Mouse (Mus musculus) MEL (cell line): ENCODE results near the gene Gpd2. TPM values are rescaled to one million over a fixed set of nuclear protein-coding genes. Genes with fewer than 3 reads are reported as not detected.

Source experiments
- DNase-seq: peaks from one replicate; pipeline ENCODE4 v3.0.0; 2011; ENCODE audit warnings: low read depth, low spot score
- H3K27ac ChIP-seq: 2 replicates; pipeline ENCODE4 v1.5.1; 2012; ENCODE audit warnings: low read depth, mild to moderate bottlenecking, control low read depth, low read length, moderate library complexity; ENCODE audit not compliant: control insufficient read depth
- H3K27me3 ChIP-seq, 2 experiments: fragments of 150-350 bp in 1 of 2; sonication (generic) in 1 of 2; 2 replicates each; pipeline ENCODE4 v1.6.1; 2012; ENCODE audit warnings: low read length in 2 of 2, mild to moderate bottlenecking in 2 of 2, improper control_type of control experiment in 1 of 2, moderate library complexity in 1 of 2; ENCODE audit not compliant: insufficient read depth in 2 of 2, control insufficient read depth in 1 of 2
- H3K36me3 ChIP-seq, 2 experiments: 2 replicates each; pipeline ENCODE4 v1.6.1; 2012 to 2014; ENCODE audit warnings: low read length in 2 of 2, improper control_type of control experiment in 1 of 2, inconsistent platforms in 1 of 2, mild to moderate bottlenecking in 1 of 2; ENCODE audit not compliant: insufficient read depth in 2 of 2, control insufficient read depth in 1 of 2
- H3K4me1 ChIP-seq, 2 experiments: fragments of 150-350 bp in 1 of 2; sonication (generic) in 1 of 2; 2 replicates each; pipeline ENCODE4 v1.6.1; 2012; ENCODE audit warnings: low read length in 2 of 2, improper control_type of control experiment in 1 of 2, mild to moderate bottlenecking in 1 of 2; ENCODE audit not compliant: insufficient read depth in 2 of 2, control insufficient read depth in 1 of 2
- H3K4me3 ChIP-seq, 2 experiments: fragments of 150-350 bp in 1 of 2; sonication (generic) in 1 of 2; 2 replicates each; pipeline ENCODE4 v1.5.1; 2012; ENCODE audit warnings: low read depth in 2 of 2, low read length in 2 of 2, mild to moderate bottlenecking in 2 of 2, moderate library complexity in 2 of 2, control low read depth in 1 of 2, improper control_type of control experiment in 1 of 2; ENCODE audit not compliant: control insufficient read depth in 1 of 2, insufficient read depth in 1 of 2
- H3K79me2 ChIP-seq: 2 replicates; pipeline ENCODE4 v1.6.1; 2012; ENCODE audit warnings: mild to moderate bottlenecking, low read length, moderate library complexity; ENCODE audit not compliant: control insufficient read depth, poor library complexity, insufficient read depth
- H3K9ac ChIP-seq: 2 replicates; pipeline ENCODE4 v1.6.1; 2012; ENCODE audit warnings: low read depth, mild to moderate bottlenecking, control low read depth, low read length, moderate library complexity; ENCODE audit not compliant: control insufficient read depth, poor library complexity, severe bottlenecking
- H3K9me3 ChIP-seq: fragments of 150-350 bp; sonication (generic); replicated peaks from 2 replicates; pipeline ENCODE4 v1.6.1; 2012; ENCODE audit warnings: mild to moderate bottlenecking, low read length, improper control_type of control experiment, moderate library complexity; ENCODE audit not compliant: insufficient read depth
- BHLHE40 ChIP-seq: IDR thresholded peaks from 2 replicates; pipeline ENCODE4 v1.6.1; 2012; ENCODE audit warnings: low read depth, mild to moderate bottlenecking, inconsistent platforms, low read length, improper control_type of control experiment, borderline replicate concordance
- CHD2 ChIP-seq: IDR thresholded peaks from 2 replicates; pipeline ENCODE4 v1.6.1; 2011; ENCODE audit warnings: low read length, improper control_type of control experiment
- ELF1 ChIP-seq: IDR thresholded peaks from 2 replicates; pipeline ENCODE4 v1.6.1; 2014; ENCODE audit warnings: low read depth, mild to moderate bottlenecking, inconsistent platforms, low read length, improper control_type of control experiment, moderate library complexity
- GABPA ChIP-seq: IDR thresholded peaks from 2 replicates; pipeline ENCODE4 v1.6.1; 2012; ENCODE audit warnings: low read depth, mild to moderate bottlenecking, inconsistent platforms, low read length, improper control_type of control experiment, moderate library complexity
- GATA1 ChIP-seq: IDR thresholded peaks from 2 replicates; pipeline ENCODE4 v1.6.1; 2011; ENCODE audit warnings: low read depth, low read length, improper control_type of control experiment
- HCFC1 ChIP-seq: IDR thresholded peaks from 2 replicates; pipeline ENCODE4 v1.6.1; 2012; ENCODE audit warnings: low read depth, mild to moderate bottlenecking, inconsistent platforms, low read length, improper control_type of control experiment, moderate library complexity
- JUND ChIP-seq: IDR thresholded peaks from 2 replicates; pipeline ENCODE4 v1.6.1; 2011; ENCODE audit warnings: low read depth, mild to moderate bottlenecking, improper control_type of control experiment, low read length
- KAT2A ChIP-seq: conservative IDR thresholded peaks from 2 replicates; pipeline ENCODE4 v1.6.1; 2012; ENCODE audit warnings: low read depth, low read length, improper control_type of control experiment, inconsistent platforms
- MAFK ChIP-seq: IDR thresholded peaks from 2 replicates; pipeline ENCODE4 v1.6.1; 2011; ENCODE audit warnings: low read depth, mild to moderate bottlenecking, low read length, improper control_type of control experiment, borderline replicate concordance
- MAZ ChIP-seq: IDR thresholded peaks from 2 replicates; pipeline ENCODE4 v1.6.1; 2012; ENCODE audit warnings: low read depth, mild to moderate bottlenecking, inconsistent platforms, low read length, improper control_type of control experiment
- MEF2A ChIP-seq: IDR thresholded peaks from 2 replicates; pipeline ENCODE4 v1.6.1; 2014; ENCODE audit warnings: low read depth, mild to moderate bottlenecking, inconsistent platforms, low read length, improper control_type of control experiment; ENCODE audit not compliant: poor library complexity, insufficient replicate concordance, severe bottlenecking; ENCODE audit errors: extremely low read depth
- MXI1 ChIP-seq: IDR thresholded peaks from 2 replicates; pipeline ENCODE4 v1.6.1; 2011; ENCODE audit warnings: mild to moderate bottlenecking, low read depth, low read length, improper control_type of control experiment
- MYB ChIP-seq: IDR thresholded peaks from 2 replicates; pipeline ENCODE4 v1.6.1; 2011; ENCODE audit warnings: mild to moderate bottlenecking, low read depth, low read length, improper control_type of control experiment
- MYC ChIP-seq: IDR thresholded peaks from 2 replicates; pipeline ENCODE4 v1.6.1; 2011; ENCODE audit warnings: low read depth, mild to moderate bottlenecking, low read length, improper control_type of control experiment, moderate library complexity
- NELFE ChIP-seq: IDR thresholded peaks from 2 replicates; pipeline ENCODE4 v1.6.1; 2011; ENCODE audit warnings: low read depth, low read length, improper control_type of control experiment
- NRF1 ChIP-seq: IDR thresholded peaks from 2 replicates; pipeline ENCODE4 v1.6.1; 2014; ENCODE audit warnings: low read depth, mild to moderate bottlenecking, inconsistent platforms, low read length, improper control_type of control experiment, moderate library complexity; ENCODE audit not compliant: poor library complexity, insufficient read depth, severe bottlenecking
- POLR2A ChIP-seq, 2 experiments: IDR thresholded peaks; 2 replicates each; pipeline ENCODE4 v1.6.1; 2011 to 2012; ENCODE audit warnings: low read length in 2 of 2, mild to moderate bottlenecking in 2 of 2, control low read depth in 1 of 2, improper control_type of control experiment in 1 of 2, low read depth in 1 of 2, moderate library complexity in 1 of 2; ENCODE audit not compliant: control insufficient read depth in 1 of 2, insufficient read depth in 1 of 2, poor library complexity in 1 of 2
- POLR2AphosphoS2 ChIP-seq: IDR thresholded peaks from 2 replicates; pipeline ENCODE4 v1.6.1; 2011; ENCODE audit warnings: low read length, improper control_type of control experiment
- POLR2AphosphoS5 ChIP-seq: IDR thresholded peaks from 2 replicates; pipeline ENCODE4 v1.6.1; 2012; ENCODE audit warnings: low read depth, borderline replicate concordance, mild to moderate bottlenecking, inconsistent platforms, low read length, moderate library complexity, mixed read lengths
- RAD21 ChIP-seq: IDR thresholded peaks from 2 replicates; pipeline ENCODE4 v1.6.1; 2011; ENCODE audit warnings: mild to moderate bottlenecking, low read depth, low read length, improper control_type of control experiment
- RCOR1 ChIP-seq: IDR thresholded peaks from 2 replicates; pipeline ENCODE4 v1.6.1; 2012; ENCODE audit warnings: low read depth, mild to moderate bottlenecking, inconsistent platforms, low read length, improper control_type of control experiment
- SMC3 ChIP-seq: IDR thresholded peaks from 2 replicates; pipeline ENCODE4 v1.6.1; 2011; ENCODE audit warnings: low read depth, low read length, improper control_type of control experiment
- TBP ChIP-seq: IDR thresholded peaks from 2 replicates; pipeline ENCODE4 v1.8.0; 2011; ENCODE audit warnings: low read depth, low read length, improper control_type of control experiment
- UBTF ChIP-seq: IDR thresholded peaks from 2 replicates; pipeline ENCODE4 v1.6.1; 2012; ENCODE audit warnings: low read depth, mild to moderate bottlenecking, inconsistent platforms, low read length, improper control_type of control experiment, moderate library complexity, borderline replicate concordance; ENCODE audit not compliant: insufficient read depth
- USF2 ChIP-seq, 2 experiments: IDR thresholded peaks; 2 replicates each; pipeline ENCODE4 v1.6.1; 2011 to 2012; ENCODE audit warnings: improper control_type of control experiment in 2 of 2, low read length in 2 of 2, borderline replicate concordance in 1 of 2, inconsistent platforms in 1 of 2, low read depth in 1 of 2, mild to moderate bottlenecking in 1 of 2; ENCODE audit not compliant: insufficient read depth in 1 of 2
- ZC3H11A ChIP-seq: IDR thresholded peaks from 2 replicates; pipeline ENCODE4 v1.6.1; 2012; ENCODE audit warnings: low read depth, mild to moderate bottlenecking, inconsistent platforms, low read length, improper control_type of control experiment
- ZKSCAN1 ChIP-seq: IDR thresholded peaks from 2 replicates; pipeline ENCODE4 v1.6.1; 2012; ENCODE audit warnings: low read depth, mild to moderate bottlenecking, inconsistent platforms, low read length, improper control_type of control experiment, moderate library complexity
- ZMIZ1 ChIP-seq: IDR thresholded peaks from 2 replicates; pipeline ENCODE4 v1.6.1; 2012; ENCODE audit warnings: low read depth, mild to moderate bottlenecking, inconsistent platforms, low read length, improper control_type of control experiment, moderate library complexity
- polyA plus RNA-seq, 2 experiments: library from polyadenylated mRNA; stranded (reverse) in 1 of 2; unstranded in 1 of 2; fragments of >175 nt in 1 of 2; fragments of >200 nt in 1 of 2; gene quantifications; 2 replicates each; pipeline versions ENCODE4 v1.2.1 to v1.2.4; 2012; ENCODE audit warnings: low replicate concordance in 2 of 2, low read depth in 1 of 2; ENCODE audit not compliant: insufficient read length in 2 of 2, insufficient read depth in 1 of 2, missing spikeins in 1 of 2
- total RNA-seq: library from RNA; depleted of rRNA; stranded (reverse); fragments of 300-350 nt; gene quantifications from 2 replicates; pipeline ENCODE4 v1.2.3, GENCODE M21; 2012

The Gpd2 gene
- total and polyA plus RNA-seq, 3 experiments: 16.9 to 72.8 (median 24.6) TPM

- Histone ChIP-seq H3K9ac (no peak overlapping the region), H3K79me2 (no peaks in the 10 kb centered on the region), H3K36me3 (no peaks in the 10 kb centered on the region; a peak in 1 of 4 replicates), H3K27ac (no peak overlapping the region), H3K4me3 (no peak overlapping the region), H3K9me3 (no peaks in the 10 kb centered on the region), H3K4me1 (no peaks in the 10 kb centered on the region), H3K27me3 (no peaks in the 10 kb centered on the region)
- no peak for DNase-seq
- TF ChIP-seq JUND: no peak
- no peak for TF ChIP-seq SMC3
- no peak for TF ChIP-seq RAD21
- TF ChIP-seq MXI1: no peak
- no peak for TF ChIP-seq HCFC1
- no peak for TF ChIP-seq ZC3H11A
- TF ChIP-seq MEF2A: no peak
- TF ChIP-seq NELFE: no peak
- no peak for TF ChIP-seq TBP
- no peak for TF ChIP-seq MAZ
- no peak for TF ChIP-seq GABPA
- no peak for TF ChIP-seq MAFK
- no peak for TF ChIP-seq USF2 (IDR thresholded peaks at IDR 0.05; ENCODE audit: borderline replicate concordance in 1 of 2, insufficient read depth in 1 of 2, low read depth in 1 of 2, low read length in 2 of 2)
- TF ChIP-seq CHD2: no peak
- TF ChIP-seq MYB: no peak
- TF ChIP-seq MYC: no peak
- no peak for TF ChIP-seq BHLHE40
- TF ChIP-seq KAT2A: no peak
- no peak for TF ChIP-seq NRF1
Observed at GRCm38 (mm10) chr2:57342910-57343309, 105.5 kb downstream of the Gpd2 start.

- Histone ChIP-seq H3K36me3 (peaks cover 0 to 8% of the 10 kb centered on the region in 2 experiments; a peak in 3 of 4 replicates), H3K27me3 (no peaks in the 10 kb centered on the region), H3K9me3 (no peaks in the 10 kb centered on the region), H3K79me2 (no peaks in the 10 kb centered on the region), H3K4me3 (no peak overlapping the region), H3K9ac (no peak overlapping the region), H3K27ac (peak overlapping the region; percentile 8; the same call in 1 of the 2 replicates), H3K4me1 (peaks cover 3 to 8% of the 10 kb centered on the region in 2 experiments; a peak in 3 of 4 replicates)
- DNase-seq: peak; percentile 94
- TF ChIP-seq POLR2AphosphoS2: no peak
- peak; percentile 97 for TF ChIP-seq GATA1
- TF ChIP-seq CHD2: no peak
- no peak for TF ChIP-seq MAZ
- no peak for TF ChIP-seq MEF2A
- TF ChIP-seq MYC: peak; percentile 88
- no peak for TF ChIP-seq POLR2AphosphoS5
- no peak for TF ChIP-seq ZKSCAN1
- TF ChIP-seq USF2 (IDR thresholded peaks at IDR 0.05; ENCODE audit: borderline replicate concordance in 1 of 2, insufficient read depth in 1 of 2, low read depth in 1 of 2, low read length in 2 of 2): no peak
- TF ChIP-seq POLR2A (IDR thresholded peaks at IDR 0.05; ENCODE audit: control insufficient read depth in 1 of 2, insufficient read depth in 1 of 2, low read depth in 1 of 2, low read length in 2 of 2, poor library complexity in 1 of 2): no peak
- no peak for TF ChIP-seq KAT2A
- TF ChIP-seq UBTF: no peak
- TF ChIP-seq ZMIZ1: no peak
- peak; percentile 96 for TF ChIP-seq MXI1
- TF ChIP-seq HCFC1: no peak
- no peak for TF ChIP-seq SMC3
- peak; percentile 92 for TF ChIP-seq RCOR1
- TF ChIP-seq BHLHE40: no peak; the same call in 1 of the 2 replicates
- no peak for TF ChIP-seq MAFK
- peak; percentile 67 for TF ChIP-seq NRF1
- TF ChIP-seq GABPA: no peak
- TF ChIP-seq ELF1: no peak
- peak; percentile 73 for TF ChIP-seq TBP
- TF ChIP-seq NELFE: no peak
Observed at GRCm38 (mm10) chr2:57350615-57351014, 113.2 kb downstream of the Gpd2 start.
